In genomic region chr7:80204362-80204761, GRCm38 (mm10) we compare ENCODE assay signal across 14 mouse cellular contexts. TPM values are rescaled to one million over a fixed set of nuclear protein-coding genes. Genes with fewer than 3 reads are reported as not detected.
DNase-seq lines count a peak whose midpoint lies in the region; ATAC-seq and TF ChIP-seq lines count a peak whose summit lies in the region.
"Had no signal": no experiment of that assay in that cellular context is flagged by ENCODE, and none has a peak within 500 bp of the region (broad histone marks: within the 10 kb centered on the region; RNA-seq: fewer than 3 reads in every experiment).

No protein-coding gene starts in this region.

- TF ChIP-seq POLR2A in bone marrow, adult 2 months (IDR thresholded peaks at IDR 0.05; ENCODE audit: borderline replicate concordance, control insufficient read depth, low read depth, low read length) = no peak
- TF ChIP-seq POLR2A in myocyte (IDR thresholded peaks at IDR 0.05; ENCODE audit: insufficient read length, low read depth) = no peak
- TF ChIP-seq POLR2A in lung, adult 2 months (IDR thresholded peaks at IDR 0.05; ENCODE audit: borderline replicate concordance, extremely low read depth, low read depth, low read length) = no peak

- peaks cover 100% of the 10 kb centered on the region for H3K4me1 ChIP-seq in erythroblast, embryonic 14.5 days (ENCODE audit: control insufficient read depth)
- peaks cover 88% of the 10 kb centered on the region for H3K4me1 ChIP-seq in midbrain, embryonic 13.5 days (replicated peaks)
- H3K4me1 ChIP-seq in midbrain, postnatal 0 days (ENCODE audit: insufficient read depth, low read length) = peaks cover 14% of the 10 kb centered on the region
- peaks cover 51% of the 10 kb centered on the region for H3K4me1 ChIP-seq in bone marrow, adult 2 months (ENCODE audit: control insufficient read depth, insufficient read depth, low read length)
- H3K4me1 ChIP-seq in lung, adult 2 months (ENCODE audit: control insufficient read depth, insufficient read depth, low read length) = peaks cover 7% of the 10 kb centered on the region

- H3K79me2 ChIP-seq in myocyte (ENCODE audit: control insufficient read depth, insufficient read depth) = peaks cover 97% of the 10 kb centered on the region

- H3K9me3 ChIP-seq in erythroblast, embryonic 14.5 days (ENCODE audit: control insufficient read depth, low read length) = no peaks in the 10 kb centered on the region
- H3K9me3 ChIP-seq in midbrain, embryonic 13.5 days = no peaks in the 10 kb centered on the region
- no peaks in the 10 kb centered on the region for H3K9me3 ChIP-seq in midbrain, postnatal 0 days (ENCODE audit: low read length)
- H3K9me3 ChIP-seq: embryonic facial prominence, embryonic 13.5 days; lung, embryonic 15.5 days had no signal

- H3ac ChIP-seq in myocyte (ENCODE audit: control insufficient read depth, insufficient read length) = no peak overlapping the region

- no peak for DNase-seq in midbrain, postnatal 0 days (ENCODE audit: low spot score)
- no peak for DNase-seq in c-Kit-positive CD71-positive TER-119-positive erythroid progenitor cells, embryonic 14.5 days (ENCODE audit: low spot score)
- DNase-seq in lung, adult 2 months = no peak
- DNase-seq: cerebellum, adult 8-10 months; gastrocnemius, postnatal 14 days; heart, postnatal 36 days had no signal

- H3K4me2 ChIP-seq in midbrain, embryonic 13.5 days (replicated peaks) = no peak overlapping the region
- H3K4me2 ChIP-seq in midbrain, postnatal 0 days (ENCODE audit: low read depth, low read length, poor library complexity, severe bottlenecking) = no peak overlapping the region
- peak overlapping the region; percentile 27 for H3K4me2 ChIP-seq in myocyte (ENCODE audit: low read depth)
- H3K4me2 ChIP-seq: embryonic facial prominence, embryonic 13.5 days; lung, embryonic 15.5 days had no signal

- no peak for ATAC-seq in erythroblast, adult 5-6 weeks (replicated peaks; ENCODE audit: low FRiP score, poor library complexity, severe bottlenecking)
- ATAC-seq in midbrain, embryonic 13.5 days = no peak
- no peak for ATAC-seq in midbrain, postnatal 0 days (ENCODE audit: low FRiP score)

- TF ChIP-seq CTCF in midbrain, postnatal 0 days (IDR thresholded peaks at IDR 0.05) = no peak
- no peak for TF ChIP-seq CTCF in bone marrow, adult 2 months (IDR thresholded peaks at IDR 0.05; ENCODE audit: control insufficient read depth, insufficient read depth, low read length)
- TF ChIP-seq CTCF in lung, adult 2 months (IDR thresholded peaks at IDR 0.05; ENCODE audit: insufficient read depth, low read length) = no peak

- 88% methylated on average over 4 of the region's 4 CpGs for WGBS in midbrain, embryonic 13.5 days
- WGBS in midbrain, postnatal 0 days = 83% methylated on average over 4 of the region's 4 CpGs
- 39% methylated on average over 4 of the region's 4 CpGs for WGBS in bone marrow, adult 2 months
- WGBS in lung, adult 2 months = 73% methylated on average over 4 of the region's 4 CpGs

- peak overlapping the region; percentile 58 for H3K27ac ChIP-seq in midbrain, embryonic 13.5 days
- H3K27ac ChIP-seq in midbrain, postnatal 0 days (ENCODE audit: low read depth, low read length) = no peak overlapping the region
- peak overlapping the region; percentile 11; the same call in 1 of the 2 replicates for H3K27ac ChIP-seq in bone marrow, adult 2 months (ENCODE audit: control insufficient read depth, insufficient read depth, low read depth, low read length, poor library complexity)
- H3K27ac ChIP-seq: embryonic facial prominence, embryonic 13.5 days; lung, embryonic 15.5 days had no signal

- no peak overlapping the region; the same call in 1 of the 2 replicates for H3K9ac ChIP-seq in midbrain, embryonic 13.5 days (replicated peaks)
- H3K9ac ChIP-seq in midbrain, postnatal 0 days (replicated peaks; ENCODE audit: low read length, poor library complexity, severe bottlenecking) = no peak overlapping the region

- peak overlapping the region; percentile 1 for H3K4me3 ChIP-seq in erythroblast, embryonic 14.5 days (replicated peaks)
- no peak overlapping the region for H3K4me3 ChIP-seq in midbrain, embryonic 13.5 days (replicated peaks)
- H3K4me3 ChIP-seq in midbrain, postnatal 0 days (ENCODE audit: low read depth, low read length) = no peak overlapping the region
- no peak overlapping the region for H3K4me3 ChIP-seq in bone marrow, adult 2 months (replicated peaks; ENCODE audit: control insufficient read depth, low read depth, low read length)
- H3K4me3 ChIP-seq in myocyte = no peak overlapping the region
- H3K4me3 ChIP-seq in lung, adult 2 months (replicated peaks; ENCODE audit: extremely low read depth, low read depth, low read length) = no peak overlapping the region
- H3K4me3 ChIP-seq: embryonic facial prominence, embryonic 13.5 days; lung, embryonic 15.5 days had no signal

- H3K27me3 ChIP-seq in erythroblast, embryonic 14.5 days (ENCODE audit: control insufficient read depth) = no peaks in the 10 kb centered on the region
- H3K27me3 ChIP-seq in midbrain, embryonic 13.5 days = no peaks in the 10 kb centered on the region
- no peaks in the 10 kb centered on the region for H3K27me3 ChIP-seq in midbrain, postnatal 0 days (ENCODE audit: insufficient read depth, low read length)
- H3K27me3 ChIP-seq in myocyte (ENCODE audit: control insufficient read depth, insufficient read depth, insufficient read length) = no peaks in the 10 kb centered on the region
- H3K27me3 ChIP-seq: embryonic facial prominence, embryonic 13.5 days; lung, embryonic 15.5 days had no signal

- H3K36me3 ChIP-seq in erythroblast, embryonic 14.5 days (ENCODE audit: control insufficient read depth) = peaks cover 89% of the 10 kb centered on the region
- H3K36me3 ChIP-seq in midbrain, embryonic 13.5 days = no peaks in the 10 kb centered on the region
- H3K36me3 ChIP-seq in midbrain, postnatal 0 days (ENCODE audit: insufficient read depth, low read length) = 0 out of 2 replicates have a peak, but pooled peaks cover 3% of the 10 kb centered on the region
- H3K36me3 ChIP-seq in myocyte (ENCODE audit: control insufficient read depth, insufficient read depth) = no peaks in the 10 kb centered on the region
- H3K36me3 ChIP-seq: lung, embryonic 15.5 days had no signal

RNA-seq across cellular contexts. Expression of gene Sema4b, which starts 17.7 kb away (rescaled TPM):
- 3.1 and 3.2 TPM in 2 replicates for polyA plus RNA-seq in erythroblast, embryonic 14.5 days (2012)
- 19.9 and 22.1 TPM in 2 replicates for total RNA-seq in erythroblast, adult 5-6 weeks (2015; ENCODE audit: low replicate concordance)
- total RNA-seq in erythroblast, adult 5-6 weeks (2017; ENCODE audit: low replicate concordance) = 33.7 and 49.8 TPM in 2 replicates
- polyA plus RNA-seq in midbrain, embryonic 13.5 days (2015; fragmentation: Nextera tagmentation; extraction: Ambion mirVana) = 22.8 and 24.0 TPM in 2 replicates
- 40.3 and 43.7 TPM in 2 replicates for total RNA-seq in midbrain, postnatal 0 days (2014; rRNA removed)
- polyA plus RNA-seq in midbrain, postnatal 0 days (2015; fragmentation: Nextera tagmentation; extraction: Ambion mirVana) = 26.3 and 29.2 TPM in 2 replicates
- polyA plus RNA-seq in bone marrow, adult 2 months (2011; ENCODE audit: insufficient read depth, insufficient read length, low replicate concordance, missing spikeins) = 33.7 and 51.6 TPM in 2 replicates
- 11.4 TPM for polyA plus RNA-seq in myocyte (2012; fragmentation: generic; extraction: Trizol)
- polyA plus RNA-seq in lung, adult 2 months (2012; rRNA removed) = 14.7 and 19.0 TPM in 2 replicates

RNA-seq across cellular contexts. Expression of gene Cib1, which starts 28.3 kb away (rescaled TPM):
- 9.1 and 10.7 TPM in 2 replicates for polyA plus RNA-seq in erythroblast, embryonic 14.5 days (2012)
- total RNA-seq in erythroblast, adult 5-6 weeks (2015; ENCODE audit: low replicate concordance) = 21.3 and 41.8 TPM in 2 replicates
- 29.8 and 37.1 TPM in 2 replicates for total RNA-seq in erythroblast, adult 5-6 weeks (2017; ENCODE audit: low replicate concordance)
- 30.1 and 38.1 TPM in 2 replicates for polyA plus RNA-seq in midbrain, embryonic 13.5 days (2015; fragmentation: Nextera tagmentation; extraction: Ambion mirVana)
- total RNA-seq in midbrain, postnatal 0 days (2014; rRNA removed) = 15.2 and 22.3 TPM in 2 replicates
- polyA plus RNA-seq in midbrain, postnatal 0 days (2015; fragmentation: Nextera tagmentation; extraction: Ambion mirVana) = 30.6 and 33.7 TPM in 2 replicates
- polyA plus RNA-seq in bone marrow, adult 2 months (2011; ENCODE audit: insufficient read depth, insufficient read length, low replicate concordance, missing spikeins) = 81.7 and 82.5 TPM in 2 replicates
- 98.7 TPM for polyA plus RNA-seq in myocyte (2012; fragmentation: generic; extraction: Trizol)
- polyA plus RNA-seq in lung, adult 2 months (2012; rRNA removed) = 93.8 and 94.6 TPM in 2 replicates

RNA-seq across cellular contexts. Expression of gene Gdpgp1, which starts 28.3 kb away (rescaled TPM):
- polyA plus RNA-seq in erythroblast, embryonic 14.5 days (2012) = 0.06 and 0.17 TPM in 2 replicates
- 0.77 TPM in 1 of 2 replicates, not detected in the other for total RNA-seq in erythroblast, adult 5-6 weeks (2015; ENCODE audit: low replicate concordance)
- 0.94 and 2.0 TPM in 2 replicates for total RNA-seq in erythroblast, adult 5-6 weeks (2017; ENCODE audit: low replicate concordance)
- polyA plus RNA-seq in midbrain, embryonic 13.5 days (2015; fragmentation: Nextera tagmentation; extraction: Ambion mirVana) = 4.2 and 4.3 TPM in 2 replicates
- 5.9 and 7.4 TPM in 2 replicates for total RNA-seq in midbrain, postnatal 0 days (2014; rRNA removed)
- polyA plus RNA-seq in midbrain, postnatal 0 days (2015; fragmentation: Nextera tagmentation; extraction: Ambion mirVana) = 2.5 and 2.8 TPM in 2 replicates
- 1.1 and 1.8 TPM in 2 replicates for polyA plus RNA-seq in bone marrow, adult 2 months (2011; ENCODE audit: insufficient read depth, insufficient read length, low replicate concordance, missing spikeins)
- polyA plus RNA-seq in myocyte (2012; fragmentation: generic; extraction: Trizol) = 0.91 TPM
- polyA plus RNA-seq in lung, adult 2 months (2012; rRNA removed) = 2.4 and 3.2 TPM in 2 replicates

RNA-seq across cellular contexts. Expression of gene Ttll13, which starts 41.8 kb away (rescaled TPM):
- polyA plus RNA-seq in erythroblast, embryonic 14.5 days (2012) = 0.06 and 0.42 TPM in 2 replicates
- not detected in 2 replicates for total RNA-seq in erythroblast, adult 5-6 weeks (2015; ENCODE audit: low replicate concordance)
- total RNA-seq in erythroblast, adult 5-6 weeks (2017; ENCODE audit: low replicate concordance) = 1.5 TPM in 1 of 2 replicates, not detected in the other
- 1.9 and 2.0 TPM in 2 replicates for polyA plus RNA-seq in midbrain, embryonic 13.5 days (2015; fragmentation: Nextera tagmentation; extraction: Ambion mirVana)
- 1.2 and 1.6 TPM in 2 replicates for total RNA-seq in midbrain, postnatal 0 days (2014; rRNA removed)
- polyA plus RNA-seq in midbrain, postnatal 0 days (2015; fragmentation: Nextera tagmentation; extraction: Ambion mirVana) = 2.4 and 3.2 TPM in 2 replicates
- polyA plus RNA-seq in bone marrow, adult 2 months (2011; ENCODE audit: insufficient read depth, insufficient read length, low replicate concordance, missing spikeins) = not detected in 2 replicates
- polyA plus RNA-seq in myocyte (2012; fragmentation: generic; extraction: Trizol) = 0.24 TPM
- polyA plus RNA-seq in lung, adult 2 months (2012; rRNA removed) = 1.2 and 1.3 TPM in 2 replicates
- total RNA-seq: monocyte, adult 5-6 weeks had no signal

RNA-seq across cellular contexts. Expression of gene Ngrn, which starts 56.7 kb away (rescaled TPM):
- polyA plus RNA-seq in erythroblast, embryonic 14.5 days (2012) = 2.9 and 4.1 TPM in 2 replicates
- total RNA-seq in erythroblast, adult 5-6 weeks (2015; ENCODE audit: low replicate concordance) = 5.2 and 7.7 TPM in 2 replicates
- total RNA-seq in erythroblast, adult 5-6 weeks (2017; ENCODE audit: low replicate concordance) = 5.6 and 9.9 TPM in 2 replicates
- 63.8 and 64.3 TPM in 2 replicates for polyA plus RNA-seq in midbrain, embryonic 13.5 days (2015; fragmentation: Nextera tagmentation; extraction: Ambion mirVana)
- total RNA-seq in midbrain, postnatal 0 days (2014; rRNA removed) = 50.9 and 76.4 TPM in 2 replicates
- 80.6 and 84.8 TPM in 2 replicates for polyA plus RNA-seq in midbrain, postnatal 0 days (2015; fragmentation: Nextera tagmentation; extraction: Ambion mirVana)
- polyA plus RNA-seq in bone marrow, adult 2 months (2011; ENCODE audit: insufficient read depth, insufficient read length, low replicate concordance, missing spikeins) = 12.7 and 26.8 TPM in 2 replicates
- 55.0 TPM for polyA plus RNA-seq in myocyte (2012; fragmentation: generic; extraction: Trizol)
- 21.0 and 26.2 TPM in 2 replicates for polyA plus RNA-seq in lung, adult 2 months (2012; rRNA removed)
